Mouse (Mus musculus) forebrain, embryonic 11.5 days (tissue): Measurements from ENCODE around the gene N4bp2l1. TPM values are rescaled to one million over a fixed set of nuclear protein-coding genes. Genes with fewer than 3 reads are reported as not detected.

Experiments used
- ATAC-seq: fragments of 200-750 bp; cut with Nextera tagmentation; replicated peaks from 2 replicates; pipeline ENCODE4 v1.8.0; 2017; ENCODE audit warnings: moderate TSS enrichment; ENCODE audit not compliant: low FRiP score
- DNase-seq: peaks from one replicate; pipeline ENCODE4 v3.0.0-alpha.2; 2017; ENCODE audit warnings: low spot score
- H3K27ac ChIP-seq: fragments of 300-500 bp; sonication (generic); 2 replicates; pipeline ENCODE4 v1.5.1; 2014; ENCODE audit warnings: low read depth, low read length
- H3K27me3 ChIP-seq: fragments of 300-500 bp; sonication (generic); 2 replicates; pipeline ENCODE4 v1.6.1; 2014; ENCODE audit warnings: mild to moderate bottlenecking, low read length, mixed read lengths; ENCODE audit not compliant: control insufficient read depth, insufficient read depth
- H3K36me3 ChIP-seq: fragments of 300-500 bp; sonication (generic); 2 replicates; pipeline ENCODE4 v1.6.1; 2014; ENCODE audit warnings: mild to moderate bottlenecking, low read length, moderate library complexity, mixed read lengths; ENCODE audit not compliant: control insufficient read depth, insufficient read depth
- H3K4me1 ChIP-seq: fragments of 300-500 bp; sonication (generic); replicated peaks from 2 replicates; pipeline ENCODE4 v1.6.1; 2014; ENCODE audit warnings: low read length, mixed read lengths; ENCODE audit not compliant: control insufficient read depth, insufficient read depth
- H3K4me2 ChIP-seq: fragments of 300-500 bp; sonication (generic); 2 replicates; pipeline ENCODE4 v1.6.1; 2014; ENCODE audit warnings: low read depth, mild to moderate bottlenecking, low read length, moderate library complexity, mixed read lengths; ENCODE audit not compliant: severe bottlenecking
- H3K4me3 ChIP-seq: fragments of 300-500 bp; sonication (generic); 2 replicates; pipeline ENCODE4 v1.5.1; 2014; ENCODE audit warnings: low read depth, low read length
- H3K9ac ChIP-seq: fragments of 300-500 bp; sonication (generic); 2 replicates; pipeline ENCODE4 v1.6.1; 2014; ENCODE audit warnings: low read length
- H3K9me3 ChIP-seq: fragments of 300-500 bp; sonication (generic); 2 replicates; pipeline ENCODE4 v1.6.1; 2016; ENCODE audit warnings: low read length, mixed read lengths; ENCODE audit not compliant: control insufficient read depth
- WGBS: fragments of 180-500 bp; shearing (Covaris S2); extraction: QIAGEN DNeasy Blood & Tissue Kit; methylation state at CpG from one replicate; pipeline ENCODE4 v1.1.7; 2014; 5-methylcytosine and 5-hydroxymethylcytosine counted together
- polyA plus RNA-seq: library from polyadenylated mRNA; unstranded; fragments of >200 nt; fragmentation: Nextera tagmentation; extraction: Ambion mirVana; gene quantifications from 2 replicates; pipeline ENCODE4 v1.2.1, GENCODE M21; 2014

N4bp2l1 gene
- polyA plus RNA-seq, 1 experiment from 2014 or later, result 3.3 TPM

DNA sequence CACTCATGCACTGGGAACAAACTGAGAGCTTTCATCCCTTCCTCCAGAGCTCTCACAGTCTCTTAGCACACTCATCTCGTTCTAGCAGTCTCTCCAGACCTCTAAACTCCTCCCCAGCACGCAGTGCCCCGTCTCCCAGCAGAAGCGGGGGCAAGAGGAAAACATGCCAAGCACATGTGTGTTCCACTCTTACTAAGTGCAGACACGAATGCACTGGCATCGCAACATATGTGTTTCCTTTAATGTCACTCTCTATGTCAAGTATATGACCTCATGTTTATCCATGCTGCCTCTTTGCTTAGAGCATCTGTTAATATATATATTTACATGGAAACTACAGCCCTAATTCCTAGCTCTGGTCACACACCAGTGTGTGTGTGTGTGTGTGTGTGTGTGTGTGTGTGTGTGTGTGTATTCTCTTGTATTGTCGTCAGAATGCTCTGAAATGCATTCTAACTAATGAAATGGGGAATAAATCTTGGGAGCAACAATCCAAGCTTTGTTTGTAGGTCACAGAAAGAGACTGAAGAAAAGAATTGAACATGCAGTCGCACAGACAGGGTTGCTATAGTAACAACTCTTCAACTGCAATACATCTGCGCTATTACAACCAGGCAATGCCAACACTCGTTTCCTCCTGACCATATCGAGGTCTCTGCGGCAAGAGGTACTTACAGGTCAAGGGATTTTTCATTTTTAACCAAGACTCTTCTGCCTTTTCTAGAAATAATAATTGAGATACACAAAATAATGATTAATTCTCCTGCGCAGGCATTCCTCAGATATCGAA lies 4.6 kb upstream of the N4bp2l1 start:
- WGBS, result 86% methylated on average over 14 of the region's 14 CpGs
- no peak overlapping the region for H3K9ac ChIP-seq
- no peak for DNase-seq
- H3K27me3 ChIP-seq, result no peaks in the 10 kb centered on the region
- ATAC-seq, result no peak
- H3K4me2 ChIP-seq, result no peak overlapping the region
- no peak overlapping the region for H3K4me3 ChIP-seq
- no peaks in the 10 kb centered on the region for H3K4me1 ChIP-seq
- no peaks in the 10 kb centered on the region for H3K9me3 ChIP-seq
- no peaks in the 10 kb centered on the region for H3K36me3 ChIP-seq
- H3K27ac ChIP-seq, result no peak overlapping the region

DNA sequence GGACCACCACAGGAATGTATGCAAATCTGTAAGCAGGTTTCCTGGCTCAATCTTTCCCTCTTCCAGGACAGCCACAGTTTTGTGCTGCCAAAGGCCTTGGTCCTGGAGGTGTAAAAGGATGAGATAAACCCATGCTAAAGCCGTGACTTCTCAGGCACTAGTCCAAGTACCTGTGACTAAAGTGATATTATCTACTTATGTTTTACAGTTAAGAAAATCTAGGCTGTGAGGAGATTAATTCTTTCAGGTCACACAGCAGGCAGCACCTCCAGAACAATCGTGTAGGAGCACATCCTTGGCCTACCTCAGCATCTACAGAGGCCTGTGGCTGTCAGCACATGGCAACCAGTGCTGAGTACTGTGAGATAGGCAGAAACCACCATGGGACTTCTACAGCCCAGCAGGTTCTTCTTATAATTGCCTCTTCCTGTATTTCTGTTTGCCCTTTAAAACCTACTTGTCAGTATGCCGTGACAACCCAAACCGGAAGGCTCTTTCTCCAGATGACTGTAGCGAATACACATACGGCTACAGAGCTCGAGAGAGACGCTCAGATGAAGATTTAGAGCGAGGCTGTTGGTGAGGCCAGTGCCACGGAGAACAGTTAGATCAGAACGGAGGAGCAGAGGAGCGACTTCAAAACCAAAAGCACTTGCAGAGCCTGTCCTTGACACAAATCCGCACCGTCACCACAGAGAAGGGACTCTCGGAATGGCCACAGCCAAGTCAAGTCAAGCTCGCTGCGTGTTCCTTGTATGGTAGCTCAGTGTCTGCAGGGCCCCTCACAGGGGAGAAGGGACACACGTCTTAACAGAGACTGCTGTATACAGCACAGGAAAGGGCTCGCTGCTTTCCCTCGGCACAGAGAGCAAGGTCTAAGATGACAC lies 3.8 kb upstream of the N4bp2l1 start:
- no peak for DNase-seq
- no peaks in the 10 kb centered on the region for H3K36me3 ChIP-seq
- WGBS, result 85% methylated on average over 20 of the region's 20 CpGs
- ATAC-seq, result no peak
- no peak overlapping the region for H3K9ac ChIP-seq
- H3K27ac ChIP-seq, result no peak overlapping the region
- no peaks in the 10 kb centered on the region for H3K9me3 ChIP-seq
- no peaks in the 10 kb centered on the region for H3K4me1 ChIP-seq
- no peak overlapping the region for H3K4me3 ChIP-seq
- no peak overlapping the region for H3K4me2 ChIP-seq
- no peaks in the 10 kb centered on the region for H3K27me3 ChIP-seq

- no peak for DNase-seq
- H3K9me3 ChIP-seq, result no peaks in the 10 kb centered on the region
- H3K4me3 ChIP-seq, result no peak overlapping the region
- H3K27ac ChIP-seq, result no peak overlapping the region
- H3K4me1 ChIP-seq, result peaks cover 4% of the 10 kb centered on the region; the same call in 1 of the 2 replicates
- no peak overlapping the region for H3K9ac ChIP-seq
- peaks cover 3% of the 10 kb centered on the region; the same call in 1 of the 2 replicates for H3K27me3 ChIP-seq
- H3K4me2 ChIP-seq, result no peak overlapping the region
- H3K36me3 ChIP-seq, result no peaks in the 10 kb centered on the region
- 76% methylated on average over 13 of the region's 13 CpGs for WGBS
- ATAC-seq, result no peak
Observed at GRCm38 (mm10) chr5:150599301-150600294, 2.6 kb upstream of the N4bp2l1 start.

DNA sequence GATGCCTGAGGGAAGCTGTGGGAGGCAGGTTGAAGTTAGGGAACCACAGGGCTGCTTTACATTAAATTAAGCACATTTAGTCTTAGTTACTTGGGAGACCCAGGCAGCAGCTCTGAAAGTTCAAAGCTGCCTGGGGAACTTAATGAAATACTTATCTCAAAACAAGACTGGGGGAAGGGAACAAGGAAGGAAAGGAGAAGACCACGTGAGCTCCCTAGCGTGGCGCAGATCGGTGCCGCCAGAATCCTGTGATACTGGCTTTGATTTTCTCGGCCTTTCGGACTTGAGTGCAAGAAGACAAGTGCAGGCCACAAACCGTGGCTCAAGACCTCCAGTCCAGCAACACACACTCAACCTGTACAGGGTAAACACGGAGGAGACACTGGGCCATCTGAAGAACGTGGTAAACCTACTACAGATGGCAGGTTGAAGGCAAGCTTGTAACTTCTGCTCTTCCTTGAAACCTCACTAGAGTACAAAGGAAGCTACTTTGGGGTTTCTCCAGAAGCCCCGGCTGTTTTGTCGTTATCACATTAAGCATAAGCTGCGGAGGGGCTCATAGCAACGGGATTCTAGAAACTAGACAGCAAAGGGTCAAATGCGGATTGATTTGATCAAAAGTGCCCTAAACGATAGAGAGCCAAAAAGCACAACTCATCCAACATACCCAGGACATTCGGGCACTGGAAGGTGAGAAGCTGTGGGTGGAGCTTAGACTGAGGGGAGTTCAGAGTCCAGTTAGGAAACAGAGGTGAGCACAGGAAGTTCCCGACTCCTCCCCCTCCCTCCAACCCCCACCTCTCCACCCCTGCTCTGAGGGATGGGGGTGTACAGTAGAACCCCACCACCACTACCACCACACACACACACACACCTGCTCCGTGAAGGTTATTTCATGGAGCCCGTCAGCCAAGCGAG lies 1.5 kb upstream of the N4bp2l1 start:
- Histone ChIP-seq H3K9ac (no peak overlapping the region), H3K4me3 (no peak overlapping the region), H3K4me2 (no peak overlapping the region), H3K27me3 (peaks cover 7% of the 10 kb centered on the region), H3K4me1 (peaks cover 6% of the 10 kb centered on the region; the same call in 1 of the 2 replicates), H3K27ac (no peak overlapping the region), H3K9me3 (no peaks in the 10 kb centered on the region), H3K36me3 (no peaks in the 10 kb centered on the region)
- DNase-seq (no peak), ATAC-seq (no peak)
- 65% methylated on average over 21 of the region's 21 CpGs for WGBS

- Histone ChIP-seq H3K9me3 (no peaks in the 10 kb centered on the region), H3K36me3 (no peaks in the 10 kb centered on the region), H3K9ac (no peak overlapping the region), H3K27me3 (peaks cover 20% of the 10 kb centered on the region), H3K27ac (no peak overlapping the region), H3K4me2 (no peak overlapping the region), H3K4me3 (no peak overlapping the region), H3K4me1 (peaks cover 11% of the 10 kb centered on the region; the same call in 1 of the 2 replicates)
- 44% methylated on average over 11 of the region's 11 CpGs for WGBS
- DNase-seq (no peak), ATAC-seq (no peak)
Observed at GRCm38 (mm10) chr5:150595366-150596016, 1.5 kb downstream of the N4bp2l1 start.

DNA sequence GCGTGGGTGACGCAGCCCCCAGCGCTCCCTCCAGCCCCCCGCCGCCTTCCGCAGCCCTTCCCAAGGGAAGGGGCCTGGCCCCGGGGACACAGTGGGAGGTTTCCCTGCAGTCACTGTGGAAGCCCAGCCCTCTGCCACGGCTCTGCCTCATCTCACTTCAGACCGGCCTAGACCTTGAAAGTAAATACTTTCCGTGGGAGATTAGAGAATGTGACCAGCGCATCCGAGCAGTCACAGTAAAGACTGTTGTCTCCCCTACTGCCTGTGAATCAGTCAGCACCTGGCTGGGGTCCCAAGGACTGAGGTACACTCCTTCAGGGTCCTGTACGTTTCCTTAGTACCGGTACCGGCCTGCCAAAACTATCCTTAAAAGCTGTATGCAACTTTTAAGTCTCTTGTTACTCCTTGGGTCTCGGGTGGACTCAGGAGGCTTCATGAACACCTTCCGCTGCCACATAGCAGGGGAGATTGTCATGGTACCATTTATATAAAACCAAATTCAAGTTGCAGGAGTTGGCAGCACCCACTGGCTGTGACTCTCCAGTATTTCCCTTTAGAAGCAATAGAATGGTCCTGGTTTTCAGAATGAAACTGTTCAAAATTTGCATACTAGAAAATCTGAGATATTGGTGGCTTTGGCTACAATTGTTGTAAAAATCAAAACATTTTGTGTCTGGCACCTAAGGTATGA lies 2.2 kb downstream of the N4bp2l1 start:
- Histone ChIP-seq H3K27ac (no peak overlapping the region), H3K4me1 (peaks cover 11% of the 10 kb centered on the region; the same call in 1 of the 2 replicates), H3K9ac (peak overlapping the region; percentile 51), H3K36me3 (no peaks in the 10 kb centered on the region), H3K9me3 (no peaks in the 10 kb centered on the region), H3K4me3 (peak overlapping the region; percentile 75), H3K27me3 (peaks cover 20% of the 10 kb centered on the region), H3K4me2 (peak overlapping the region; percentile 100)
- peak; percentile 64 for DNase-seq
- no peak for ATAC-seq
- 8% methylated on average over 13 of the region's 17 CpGs for WGBS
